Mouse (Mus musculus): ENCODE data around the gene Serpina3m. TPM values are rescaled to one million over a fixed set of nuclear protein-coding genes. Genes with fewer than 3 reads are reported as not detected.
A peak's percentile ranks its signal among the peaks of the same experiment; 100 is the strongest.
"Not testable (repeated sequence)": the region's sequence is repeated elsewhere in the genome, so short reads cannot be mapped to it uniquely, and the experiment has no call there.

Serpina3m gene
- not detected in 2 replicates for total RNA-seq (2012; rRNA removed)
- not detected in 2 replicates for total RNA-seq (2014; rRNA removed)
- polyA plus RNA-seq (2012; ENCODE audit: insufficient read length, low read depth): not detected in 2 replicates

DNA sequence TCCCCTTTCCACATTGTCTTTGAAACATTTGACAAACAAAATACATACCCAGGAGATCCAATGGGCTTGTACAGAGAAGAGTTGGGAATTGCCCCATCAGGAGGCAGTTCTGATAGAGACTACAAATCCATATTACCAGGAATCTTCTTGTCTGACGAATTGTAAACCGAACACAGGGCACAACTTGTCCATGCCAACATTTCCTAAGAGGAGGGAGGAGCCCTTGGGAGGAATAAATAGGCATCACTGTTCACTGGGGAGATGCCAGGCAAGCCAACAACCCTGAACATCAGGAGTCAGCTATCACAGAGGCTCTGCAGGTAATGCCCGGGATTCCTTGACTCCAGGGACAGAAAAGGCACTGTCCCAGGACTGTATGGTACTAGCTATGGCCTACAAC lies at the start of gene Serpina3m, which contains the start of gene Serpina3k:
Serpina3m (plus strand) TSS at position 261 of the 400 bp plus-strand sequence.
Serpina3k (plus strand) TSS at position 261 of the 400 bp plus-strand sequence.
- in situ Hi-C loops (cut with MboI; ENCODE audit: low pct_ligation_motif_present, low pct_unique_long_range_greater_than_20kb, low sequenced_read_pairs); H3K36me3 ChIP-seq (replicated peaks in 1 of 2; ENCODE audit: control insufficient read depth in 1 of 2, insufficient read depth in 1 of 2, low read length in 1 of 2); H3K4me3 ChIP-seq (replicated peaks in 1 of 3; ENCODE audit: low read depth in 2 of 3, low read length in 2 of 3, poor library complexity in 1 of 3); H3K9ac ChIP-seq (ENCODE audit: insufficient read depth, low read depth); H3K4me2 ChIP-seq (ENCODE audit: insufficient read depth, low read depth, poor library complexity, severe bottlenecking); dilution Hi-C loops (cut with MboI; ENCODE audit: extremely low pct_ligation_motif_present, extremely low pct_unique_long_range_greater_than_20kb, low sequenced_read_pairs); H3K4me1 ChIP-seq (ENCODE audit: control insufficient read depth in 1 of 2, insufficient read depth in 2 of 2); H3K9me3 ChIP-seq (replicated peaks; ENCODE audit: low read length); H3K27me3 ChIP-seq (replicated peaks); DNase-seq (ENCODE audit: extremely low read depth); H3K79me2 ChIP-seq (replicated peaks; ENCODE audit: control insufficient read depth, extremely low read depth, insufficient read depth, poor library complexity, severe bottlenecking); H3K27ac ChIP-seq (ENCODE audit: insufficient read depth, low read depth): not testable (repeated sequence)

DNA sequence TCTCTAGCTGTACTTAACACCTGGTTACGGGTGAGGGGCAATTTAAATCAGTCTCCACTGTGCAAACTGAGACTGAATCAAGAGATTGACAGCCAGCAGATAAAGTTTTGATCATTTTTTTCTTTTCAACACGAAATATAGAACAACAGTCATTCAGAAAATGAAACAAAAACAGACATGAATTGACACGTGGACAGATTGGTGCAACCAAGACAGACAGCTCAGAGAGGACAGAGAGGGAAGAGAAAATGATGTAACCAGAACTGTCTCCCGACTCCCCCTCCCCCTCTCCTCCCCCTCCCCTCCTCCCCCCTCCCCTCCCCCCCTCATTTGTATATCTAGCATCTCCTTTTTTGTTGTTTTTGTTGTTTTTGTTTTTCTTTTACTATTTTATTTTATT lies 48.4 kb upstream of the Serpina3m start:
- Histone ChIP-seq H3K4me2 (ENCODE audit: insufficient read depth, low read depth, poor library complexity, severe bottlenecking) (peak overlapping the region; percentile 71), H3K4me1 (ENCODE audit: control insufficient read depth in 1 of 2, insufficient read depth in 2 of 2) (peaks cover 0 to 6% of the 10 kb centered on the region in 2 experiments; a peak in 2 of 4 replicates), H3K27ac (ENCODE audit: insufficient read depth, low read depth) (no peak overlapping the region), H3K9ac (ENCODE audit: insufficient read depth, low read depth) (no peak overlapping the region), H3K36me3 (replicated peaks in 1 of 2; ENCODE audit: control insufficient read depth in 1 of 2, insufficient read depth in 1 of 2, low read length in 1 of 2) (no peaks in the 10 kb centered on the region), H3K4me3 (replicated peaks in 1 of 3; ENCODE audit: low read depth in 2 of 3, low read length in 2 of 3, poor library complexity in 1 of 3) (no peak overlapping the region), H3K79me2 (replicated peaks; ENCODE audit: control insufficient read depth, extremely low read depth, insufficient read depth, poor library complexity, severe bottlenecking) (no peaks in the 10 kb centered on the region), H3K9me3 (replicated peaks; ENCODE audit: low read length) (no peaks in the 10 kb centered on the region), H3K27me3 (replicated peaks) (no peaks in the 10 kb centered on the region)
- peak; percentile 54 for DNase-seq (ENCODE audit: extremely low read depth)
- dilution Hi-C loops (cut with MboI; ENCODE audit: extremely low pct_ligation_motif_present, extremely low pct_unique_long_range_greater_than_20kb, low sequenced_read_pairs): no loop called here
- in situ Hi-C loops (cut with MboI; ENCODE audit: low pct_ligation_motif_present, low pct_unique_long_range_greater_than_20kb, low sequenced_read_pairs): no loop called here
- TF ChIP-seq MAX (IDR thresholded peaks at IDR 0.05; ENCODE audit: low read length) (peak; percentile 74), CHD1 (IDR thresholded peaks at IDR 0.05; ENCODE audit: low read depth, low read length) (no peak), MXI1 (IDR thresholded peaks at IDR 0.05; ENCODE audit: low read depth, low read length) (peak; percentile 31; the same call in 1 of the 2 replicates), ZMIZ1 (IDR thresholded peaks at IDR 0.05; ENCODE audit: low read depth, low read length) (no peak), POLR2A (IDR thresholded peaks at IDR 0.05; ENCODE audit: low read depth, low read length) (no peak), MAZ (IDR thresholded peaks at IDR 0.05; ENCODE audit: low read depth, low read length) (peak; percentile 53; the same call in 1 of the 2 replicates), EP300 (IDR thresholded peaks at IDR 0.05; ENCODE audit: low read length) (peak; percentile 66), USF1 (IDR thresholded peaks at IDR 0.05; ENCODE audit: low read depth, low read length) (peak; percentile 35; the same call in 1 of the 2 replicates), MEF2A (IDR thresholded peaks at IDR 0.05; ENCODE audit: borderline replicate concordance, low read depth, low read length) (peak; percentile 52; the same call in 1 of the 2 replicates), JUND (conservative IDR thresholded peaks at IDR 0.05; ENCODE audit: low read depth, low read length) (peak; percentile 84), CTCF (conservative IDR thresholded peaks at IDR 0.05 in 1 of 2, IDR thresholded peaks at IDR 0.05 in 1 of 2; ENCODE audit: low read depth in 2 of 2, low read length in 2 of 2) (no peak), ETS1 (conservative IDR thresholded peaks at IDR 0.05; ENCODE audit: low read depth, low read length) (peak; percentile 86), MYC (IDR thresholded peaks at IDR 0.05; ENCODE audit: low read depth, low read length) (peak; percentile 92), CHD2 (IDR thresholded peaks at IDR 0.05; ENCODE audit: low read length) (0 out of 2 replicates have a peak, but pooled peaks have one; percentile 22), IRF4 (IDR thresholded peaks at IDR 0.05; ENCODE audit: low read depth, low read length) (peak; percentile 89), JUN (IDR thresholded peaks at IDR 0.05; ENCODE audit: insufficient read depth, low read depth, low read length) (peak; percentile 59; the same call in 1 of the 2 replicates), ZNF384 (IDR thresholded peaks at IDR 0.05; ENCODE audit: low read depth, low read length) (peak; percentile 75), BHLHE40 (IDR thresholded peaks at IDR 0.05; ENCODE audit: low read depth, low read length) (peak; percentile 80), POLR2AphosphoS2 (IDR thresholded peaks at IDR 0.05; ENCODE audit: low read depth, low read length) (no peak), PAX5 (IDR thresholded peaks at IDR 0.05; ENCODE audit: low read length) (no peak), HCFC1 (IDR thresholded peaks at IDR 0.05; ENCODE audit: low read depth, low read length) (peak; percentile 33; the same call in 1 of the 2 replicates)

All from CH12.LX (cell line).